Mouse (Mus musculus) liver, embryonic 11.5 days (tissue): Measurements from ENCODE around the gene Cldn15. TPM values are rescaled to one million over a fixed set of nuclear protein-coding genes. Genes with fewer than 3 reads are reported as not detected.
"Not testable (repeated sequence)": the region's sequence is repeated elsewhere in the genome, so short reads cannot be mapped to it uniquely, and the experiment has no call there.

Experiments used
- ATAC-seq: fragments of 200-750 bp; cut with Nextera tagmentation; replicated peaks from 2 replicates; pipeline ENCODE4 v1.8.0; 2017; ENCODE audit warnings: moderate number of reproducible peaks, mild to moderate bottlenecking, moderate TSS enrichment, moderate library complexity; ENCODE audit not compliant: low FRiP score
- DNase-seq: peaks from one replicate; pipeline ENCODE4 v3.0.0-alpha.2; 2017; ENCODE audit warnings: low spot score
- H3K27ac ChIP-seq: fragments of 300-500 bp; sonication (generic); 2 replicates; pipeline ENCODE4 v1.5.1; 2014; ENCODE audit warnings: mild to moderate bottlenecking, low read depth, low read length, control low read depth
- H3K27me3 ChIP-seq: fragments of 300-500 bp; sonication (generic); replicated peaks from 2 replicates; pipeline ENCODE4 v1.6.1; 2014; ENCODE audit warnings: low read length, mixed read lengths; ENCODE audit not compliant: control insufficient read depth, insufficient read depth
- H3K36me3 ChIP-seq: fragments of 300-500 bp; sonication (generic); 2 replicates; pipeline ENCODE4 v1.6.1; 2014; ENCODE audit warnings: mild to moderate bottlenecking, low read length, moderate library complexity, mixed read lengths; ENCODE audit not compliant: control insufficient read depth, insufficient read depth
- H3K4me1 ChIP-seq: fragments of 300-500 bp; sonication (generic); replicated peaks from 2 replicates; pipeline ENCODE4 v1.6.1; 2014; ENCODE audit warnings: low read length, mixed read lengths; ENCODE audit not compliant: control insufficient read depth, insufficient read depth
- H3K4me2 ChIP-seq: fragments of 300-500 bp; sonication (generic); 2 replicates; pipeline ENCODE4 v1.6.1; 2014; ENCODE audit warnings: mild to moderate bottlenecking, control low read depth, moderate library complexity
- H3K4me3 ChIP-seq: fragments of 300-500 bp; sonication (generic); 2 replicates; pipeline ENCODE4 v1.5.1; 2014; ENCODE audit warnings: low read depth, low read length, control low read depth
- H3K9ac ChIP-seq: fragments of 300-500 bp; sonication (generic); 2 replicates; pipeline ENCODE4 v1.6.1; 2014; ENCODE audit warnings: low read depth, low read length, control low read depth
- H3K9me3 ChIP-seq: fragments of 300-500 bp; sonication (generic); 2 replicates; pipeline ENCODE4 v1.6.1; 2016; ENCODE audit warnings: low read length, inconsistent platforms, mixed read lengths; ENCODE audit not compliant: control insufficient read depth
- WGBS: fragments of 180-500 bp; shearing (Covaris S2); extraction: QIAGEN DNeasy Blood & Tissue Kit; methylation state at CpG from one replicate; pipeline ENCODE4 v1.1.7; 2014; 5-methylcytosine and 5-hydroxymethylcytosine counted together
- polyA plus RNA-seq: library from polyadenylated mRNA; unstranded; fragments of >200 nt; fragmentation: Nextera tagmentation; extraction: Ambion mirVana; gene quantifications from 2 replicates; pipeline ENCODE4 v1.2.1, GENCODE M21; 2014

The Cldn15 gene
- polyA plus RNA-seq, 1 experiment from 2014 or later = 2.5 TPM

DNA sequence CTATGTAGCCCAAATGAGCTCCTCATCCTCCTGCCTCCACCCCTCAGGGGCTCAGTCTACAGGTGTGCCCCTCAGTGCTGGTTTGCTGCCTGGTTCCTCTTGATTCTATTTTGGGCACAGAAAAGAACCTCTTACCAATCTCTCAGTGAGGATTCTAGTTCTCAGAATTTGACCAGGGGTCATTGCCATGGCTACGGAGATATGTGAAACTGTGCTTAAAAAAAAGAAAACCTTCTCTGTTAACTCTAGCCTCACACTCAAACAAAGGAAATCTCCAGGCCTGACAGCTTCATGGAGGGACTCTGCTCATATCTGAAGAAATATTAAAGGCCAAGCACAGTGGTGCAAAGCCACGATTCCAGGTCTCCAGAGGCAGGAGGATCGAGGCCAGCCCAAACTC, 23.6 kb upstream of the Cldn15 start:
- Histone ChIP-seq H3K27me3 (no peaks in the 10 kb centered on the region), H3K4me3 (no peak overlapping the region), H3K36me3 (no peaks in the 10 kb centered on the region), H3K9ac (no peak overlapping the region), H3K27ac (no peak overlapping the region), H3K9me3 (no peaks in the 10 kb centered on the region), H3K4me1 (0 out of 2 replicates have a peak, but pooled peaks cover 2% of the 10 kb centered on the region), H3K4me2 (no peak overlapping the region)
- ATAC-seq (no peak), DNase-seq (no peak)
- 72% methylated on average over 3 of the region's 3 CpGs for WGBS

DNA sequence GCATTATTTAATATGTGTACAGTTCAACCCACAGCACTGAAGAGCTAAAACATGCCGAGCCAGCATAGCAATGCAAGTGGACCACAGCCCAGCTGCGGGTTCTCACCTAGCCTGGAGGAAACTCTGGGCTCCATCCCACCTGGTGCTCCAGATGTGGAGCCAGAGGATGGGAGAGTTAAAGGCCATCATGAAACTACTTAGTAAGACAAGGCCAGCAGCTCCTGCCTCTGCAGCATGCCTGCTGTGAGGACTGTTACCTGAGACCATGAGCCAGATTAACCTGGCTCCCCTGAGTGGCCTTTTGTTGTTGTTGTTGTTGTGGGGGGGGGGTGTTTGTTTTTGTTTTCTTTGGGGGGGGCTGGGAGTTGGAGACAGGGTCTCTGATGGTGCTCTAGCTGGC, 23.0 kb upstream of the Cldn15 start:
- Histone ChIP-seq H3K4me3 (no peak overlapping the region), H3K27ac (no peak overlapping the region), H3K36me3 (no peaks in the 10 kb centered on the region), H3K4me1 (0 out of 2 replicates have a peak, but pooled peaks cover 2% of the 10 kb centered on the region), H3K9ac (no peak overlapping the region), H3K4me2 (no peak overlapping the region), H3K27me3 (no peaks in the 10 kb centered on the region), H3K9me3 (no peaks in the 10 kb centered on the region)
- ATAC-seq = no peak
- no peak for DNase-seq
- 75% methylated on average over 2 of the region's 2 CpGs for WGBS

DNA sequence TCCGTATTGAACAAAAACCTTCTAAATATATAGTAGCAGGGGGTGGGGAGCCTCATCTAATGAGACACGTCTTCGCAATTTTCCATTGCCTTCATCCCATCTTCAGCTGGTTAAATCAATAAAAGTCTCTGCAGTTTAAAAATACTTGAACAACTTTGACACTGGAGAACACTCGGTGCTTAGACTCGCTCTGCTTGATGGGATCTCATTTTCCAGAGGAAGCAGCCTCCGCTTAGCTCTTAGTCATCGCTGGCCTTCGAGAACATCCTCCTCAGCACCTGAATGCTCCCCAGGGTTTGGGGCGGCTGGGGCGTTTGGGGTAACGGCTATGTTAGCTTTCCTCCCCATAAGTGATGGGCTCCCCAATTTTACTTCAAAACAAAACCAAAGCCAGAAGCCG, 21.3 kb upstream of the Cldn15 start:
- no peak overlapping the region for H3K27ac ChIP-seq
- no peak overlapping the region for H3K4me2 ChIP-seq
- H3K4me1 ChIP-seq = 0 out of 2 replicates have a peak, but pooled peaks cover 2% of the 10 kb centered on the region
- H3K27me3 ChIP-seq = no peaks in the 10 kb centered on the region
- WGBS = 75% methylated on average over 12 of the region's 12 CpGs
- H3K9ac ChIP-seq = no peak overlapping the region
- no peaks in the 10 kb centered on the region for H3K36me3 ChIP-seq
- ATAC-seq = no peak
- no peak for DNase-seq
- no peaks in the 10 kb centered on the region for H3K9me3 ChIP-seq
- H3K4me3 ChIP-seq = no peak overlapping the region

DNA sequence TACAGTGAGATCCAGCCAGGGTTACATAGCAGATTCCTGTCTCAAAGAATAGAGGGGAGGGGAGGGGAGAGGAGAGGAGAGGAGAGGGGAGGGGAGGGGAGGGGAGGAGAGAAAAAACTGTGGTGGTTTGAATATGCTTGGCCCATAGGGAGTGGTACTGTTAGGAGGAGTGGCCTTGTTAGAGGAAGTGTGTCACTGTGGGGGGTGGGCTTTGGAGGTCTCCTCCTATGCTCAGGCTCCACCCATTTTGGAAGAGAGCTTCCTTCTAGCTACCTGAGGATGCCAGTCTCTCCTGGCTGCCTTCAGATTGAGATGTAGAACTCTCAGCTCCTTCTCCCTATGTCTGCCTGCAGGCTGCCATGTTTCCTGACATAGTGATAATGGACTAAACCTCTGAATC, 18.5 kb upstream of the Cldn15 start:
- no peaks in the 10 kb centered on the region for H3K27me3 ChIP-seq
- H3K9ac ChIP-seq = no peak overlapping the region
- H3K9me3 ChIP-seq = no peaks in the 10 kb centered on the region
- ATAC-seq (no peak), DNase-seq (no peak)
- no peak overlapping the region for H3K4me3 ChIP-seq
- no peaks in the 10 kb centered on the region for H3K4me1 ChIP-seq
- H3K27ac ChIP-seq = no peak overlapping the region
- no peak overlapping the region for H3K4me2 ChIP-seq
- no peaks in the 10 kb centered on the region for H3K36me3 ChIP-seq

DNA sequence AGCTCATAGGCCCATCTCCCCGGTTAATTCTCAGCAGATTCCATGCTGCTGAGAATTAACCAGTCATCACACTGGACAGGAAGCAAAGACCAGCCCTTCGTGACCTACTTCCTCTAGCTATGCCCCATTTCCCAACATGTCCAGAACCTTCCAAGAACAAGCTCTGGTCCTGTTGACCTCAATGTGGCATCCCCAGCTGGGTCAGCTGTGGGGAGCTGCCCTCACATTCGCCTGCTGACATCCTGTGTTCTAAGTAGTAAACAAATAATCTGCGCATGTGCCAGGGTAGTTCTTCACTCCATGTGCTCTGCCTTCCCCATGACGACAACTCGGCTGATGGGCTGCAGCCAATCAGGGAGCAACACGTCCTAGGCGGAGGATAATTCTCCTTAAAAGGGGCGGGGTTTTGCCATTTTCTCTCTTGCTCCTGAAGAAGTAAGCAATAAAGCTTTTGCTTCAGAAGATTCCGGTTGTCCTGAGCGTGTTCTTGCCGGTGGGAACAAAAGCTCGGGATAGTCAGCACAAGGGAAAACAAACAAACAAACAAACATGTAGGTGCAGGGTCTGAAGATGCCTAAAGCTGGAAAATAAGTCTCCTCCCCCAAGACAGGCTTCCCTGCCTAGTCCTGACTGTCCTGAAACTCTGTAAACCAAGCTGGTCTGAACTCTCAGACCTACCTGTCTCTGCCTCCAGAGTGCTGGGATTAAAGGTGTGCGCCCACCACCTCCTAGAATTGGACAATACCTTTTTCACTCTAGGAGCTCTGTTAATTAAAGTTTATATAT, 16.7 kb upstream of the Cldn15 start:
- not testable (repeated sequence) for H3K4me1 ChIP-seq, H3K9ac ChIP-seq, H3K4me2 ChIP-seq, H3K36me3 ChIP-seq, DNase-seq, ATAC-seq, H3K27me3 ChIP-seq, H3K9me3 ChIP-seq, H3K27ac ChIP-seq, H3K4me3 ChIP-seq
- WGBS = 83% methylated on average over 14 of the region's 14 CpGs

DNA sequence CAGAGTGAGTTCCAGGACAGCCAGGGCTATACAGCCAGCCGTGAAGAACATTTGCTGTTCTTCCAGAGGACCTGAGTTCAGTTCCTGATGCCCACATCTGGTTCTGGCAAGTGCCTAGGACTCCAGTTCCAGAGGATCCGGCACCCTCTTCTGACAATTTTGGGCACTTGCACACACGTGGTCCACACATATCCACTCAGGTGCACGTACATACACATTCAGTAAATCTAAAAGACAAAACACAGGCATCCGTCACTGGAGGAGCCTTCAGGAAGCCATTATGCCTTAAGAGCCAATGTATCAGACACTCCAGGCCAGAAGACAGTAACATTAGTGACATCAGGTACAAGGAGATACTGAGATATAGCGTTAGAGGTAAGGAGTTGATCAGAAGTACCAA, 15.9 kb upstream of the Cldn15 start:
- Histone ChIP-seq H3K27ac (no peak overlapping the region), H3K36me3 (no peaks in the 10 kb centered on the region), H3K9ac (no peak overlapping the region), H3K4me1 (peaks cover 8% of the 10 kb centered on the region), H3K9me3 (no peaks in the 10 kb centered on the region), H3K27me3 (no peaks in the 10 kb centered on the region), H3K4me3 (no peak overlapping the region), H3K4me2 (no peak overlapping the region)
- ATAC-seq (no peak), DNase-seq (no peak)
- WGBS = 89% methylated on average over 6 of the region's 6 CpGs

DNA sequence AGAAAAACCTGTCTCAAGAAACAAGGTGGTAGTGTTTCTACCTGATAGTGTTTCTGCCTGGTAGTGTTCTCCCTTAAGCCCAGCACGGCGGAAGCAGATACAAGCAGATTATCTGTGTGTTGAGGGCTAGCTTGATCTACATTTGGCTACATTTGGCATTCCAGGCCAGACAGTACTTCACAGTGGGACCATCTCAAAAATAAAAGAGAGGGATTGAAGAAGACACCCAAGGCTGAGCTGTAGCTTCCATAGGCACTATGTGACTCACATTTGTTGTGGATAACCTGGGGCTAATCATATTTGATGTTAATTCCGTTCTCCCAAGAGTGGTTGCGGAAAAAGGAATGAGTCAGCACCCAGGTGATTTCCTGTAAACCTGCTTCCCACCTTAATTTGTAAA, 14.3 kb upstream of the Cldn15 start:
- Histone ChIP-seq H3K9ac (no peak overlapping the region), H3K4me2 (peak overlapping the region; percentile 77), H3K27ac (no peak overlapping the region), H3K9me3 (no peaks in the 10 kb centered on the region), H3K4me1 (peaks cover 8% of the 10 kb centered on the region), H3K4me3 (no peak overlapping the region), H3K36me3 (no peaks in the 10 kb centered on the region), H3K27me3 (no peaks in the 10 kb centered on the region)
- WGBS = 63% methylated on average over 4 of the region's 4 CpGs
- DNase-seq (no peak), ATAC-seq (no peak)

DNA sequence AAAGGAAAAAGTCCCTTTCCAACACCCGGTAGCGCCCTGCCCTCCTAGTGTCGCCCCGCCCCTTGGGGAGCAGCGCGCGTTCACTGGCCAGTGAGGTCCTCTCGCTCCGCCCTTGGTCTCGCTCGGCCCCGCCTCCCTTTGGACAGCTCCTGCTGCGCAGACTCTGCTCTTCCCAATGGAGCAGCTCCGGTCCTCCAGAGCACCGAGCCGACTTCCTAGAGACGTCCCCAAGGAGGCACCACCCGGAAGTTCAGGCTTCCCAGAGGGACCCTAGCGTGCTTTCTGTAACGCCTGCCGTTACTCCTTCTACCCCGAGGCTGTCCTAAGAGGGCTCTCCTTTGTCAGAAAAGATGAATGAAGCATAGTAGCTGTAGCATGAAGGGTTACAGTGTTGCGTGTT, 13.4 kb upstream of the Cldn15 start, which contains the start of gene Fis1:
Gene Fis1, plus strand, starts transcription at position 261 of the 400 bp plus-strand sequence.
- Histone ChIP-seq H3K9me3 (no peaks in the 10 kb centered on the region), H3K27me3 (no peaks in the 10 kb centered on the region), H3K4me3 (peak within 1 kb of the TSS; percentile 56), H3K27ac (peak within 1 kb of the TSS; percentile 0; the same call in 1 of the 2 replicates), H3K4me1 (peaks cover 8% of the 10 kb centered on the region), H3K4me2 (peak within 1 kb of the TSS; percentile 77), H3K36me3 (no peaks in the 10 kb centered on the region), H3K9ac (peak within 1 kb of the TSS; percentile 36)
- peak; percentile 93 for DNase-seq
- ATAC-seq = peak; percentile 98
- whole genome bisulfite sequencing = 0% methylated on average over 23 of the region's 23 CpGs

DNA sequence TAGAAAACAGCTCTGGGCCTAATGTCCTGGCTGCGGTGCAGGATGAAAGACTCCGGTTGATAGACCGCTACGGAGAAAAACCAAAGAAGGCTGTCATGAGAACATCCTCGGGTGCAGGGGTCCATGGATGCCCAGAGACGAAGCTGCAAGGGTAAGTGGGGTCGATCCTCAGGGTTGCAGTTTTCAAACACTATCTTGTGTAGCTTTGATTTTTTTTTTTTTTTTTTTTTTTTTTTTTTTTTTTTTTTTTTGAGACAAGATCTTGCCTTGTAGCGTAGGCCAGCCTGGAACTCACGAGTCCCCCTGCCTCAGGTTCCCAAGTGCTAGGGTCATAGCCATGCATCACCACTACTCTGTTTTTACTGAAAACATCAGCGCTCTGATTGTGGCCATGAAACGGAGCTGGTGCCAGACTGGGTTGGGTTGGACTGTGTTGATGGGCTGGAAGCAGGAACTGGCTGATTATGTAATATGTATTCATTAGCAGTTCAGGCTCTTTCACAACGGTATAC, 12.9 kb upstream of the Cldn15 start:
- DNase-seq = no peak
- no peaks in the 10 kb centered on the region for H3K27me3 ChIP-seq
- 2% methylated on average over 12 of the region's 12 CpGs for WGBS
- H3K36me3 ChIP-seq = no peaks in the 10 kb centered on the region
- H3K4me1 ChIP-seq = peaks cover 8% of the 10 kb centered on the region
- H3K4me2 ChIP-seq = peak overlapping the region; percentile 77
- H3K9me3 ChIP-seq = no peaks in the 10 kb centered on the region
- H3K4me3 ChIP-seq = peak overlapping the region; percentile 56
- peak overlapping the region; percentile 36 for H3K9ac ChIP-seq
- no peak; the same call in 1 of the 2 replicates for ATAC-seq
- peak overlapping the region; percentile 0; the same call in 1 of the 2 replicates for H3K27ac ChIP-seq
